Mouse (Mus musculus): ENCODE data around the gene Dclk1. TPM values are rescaled to one million over a fixed set of nuclear protein-coding genes. Genes with fewer than 3 reads are reported as not detected.
A peak's percentile ranks its signal among the peaks of the same experiment; 100 is the strongest.

The Dclk1 gene
- polyA plus RNA-seq, 2 experiments = 23.3 to 66.2 TPM

DNA sequence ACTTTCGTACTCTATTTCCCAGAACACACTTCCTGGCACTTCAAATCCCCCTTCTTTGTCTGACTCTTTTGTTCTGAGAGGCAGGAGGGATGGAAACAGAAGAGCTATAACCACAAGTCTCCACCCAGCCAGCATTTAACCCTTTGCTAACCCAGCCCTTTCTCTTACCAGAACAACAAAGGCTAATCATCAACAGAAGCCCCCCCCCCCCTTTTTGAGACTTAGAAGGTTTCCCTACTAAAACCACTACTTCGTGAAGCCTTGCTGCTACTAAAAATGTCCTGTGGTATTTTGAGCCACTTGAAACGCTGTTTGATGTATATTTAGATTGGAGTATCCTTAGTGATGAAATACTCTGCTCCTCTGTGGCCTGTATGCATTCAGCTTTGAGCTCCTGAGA, 177.2 kb downstream of the Dclk1 start:
- no peak overlapping the region for H3K4me3 ChIP-seq (replicated peaks; ENCODE audit: low read length)
- ATAC-seq (ENCODE audit: low FRiP score, low read depth) (no peak), DNase-seq (ENCODE audit: low spot score) (peak; percentile 59)
- no peak for TF ChIP-seq POLR2A (IDR thresholded peaks at IDR 0.05; ENCODE audit: borderline replicate concordance, extremely low read depth, insufficient read depth, insufficient read length)
- peaks cover 19% of the 10 kb centered on the region for H3K4me1 ChIP-seq (ENCODE audit: control insufficient read depth, insufficient read depth, low read length)
- no peaks in the 10 kb centered on the region for H3K9me3 ChIP-seq (ENCODE audit: control insufficient read depth, low read length)
- H3K9ac ChIP-seq (ENCODE audit: low read depth, low read length, severe bottlenecking) = no peak overlapping the region
- peak overlapping the region; percentile 50 for H3K27ac ChIP-seq (replicated peaks; ENCODE audit: low read depth, low read length)
- no peaks in the 10 kb centered on the region for H3K36me3 ChIP-seq (ENCODE audit: control insufficient read depth, insufficient read depth, low read length)
- WGBS = 23% methylated on average over 3 of the region's 3 CpGs
- no peaks in the 10 kb centered on the region for H3K27me3 ChIP-seq (ENCODE audit: control insufficient read depth, insufficient read depth, low read length)
- no peak overlapping the region for H3K4me2 ChIP-seq (replicated peaks; ENCODE audit: low read depth, low read length, severe bottlenecking)

DNA sequence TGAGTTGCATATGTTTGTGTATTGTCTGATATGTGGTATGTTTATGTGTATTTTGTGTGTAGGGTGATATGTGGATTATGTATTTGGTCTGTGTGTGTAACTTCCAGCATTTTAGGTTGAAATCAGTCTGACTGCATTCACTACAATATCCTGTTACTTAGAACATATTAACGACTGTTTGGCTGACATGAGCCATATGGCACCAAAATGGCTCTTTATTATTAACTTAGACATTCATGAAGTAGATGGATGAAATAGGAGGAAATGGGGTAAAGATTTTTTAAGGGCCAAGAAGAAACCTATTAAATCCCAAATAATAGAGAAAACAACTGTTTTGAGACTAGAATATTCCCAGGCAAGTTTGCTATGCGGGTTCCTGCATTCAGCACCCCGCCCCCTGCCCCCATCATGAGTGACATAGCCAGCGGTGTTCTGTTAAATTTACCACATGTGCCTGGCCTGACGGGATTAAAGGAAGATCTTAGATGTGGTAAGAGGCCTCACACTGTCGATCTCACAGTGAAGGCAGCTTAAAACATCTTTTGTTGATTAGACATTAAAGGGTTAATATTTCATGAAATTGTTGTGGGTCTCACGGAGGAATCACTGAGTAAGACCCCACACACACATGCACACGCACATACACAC, 178.4 kb downstream of the Dclk1 start:
- Histone ChIP-seq H3K4me3 (replicated peaks; ENCODE audit: low read length) (no peak overlapping the region), H3K9me3 (ENCODE audit: control insufficient read depth, low read length) (no peaks in the 10 kb centered on the region), H3K4me2 (replicated peaks; ENCODE audit: low read depth, low read length, severe bottlenecking) (no peak overlapping the region), H3K9ac (ENCODE audit: low read depth, low read length, severe bottlenecking) (no peak overlapping the region), H3K27me3 (ENCODE audit: control insufficient read depth, insufficient read depth, low read length) (no peaks in the 10 kb centered on the region), H3K4me1 (ENCODE audit: control insufficient read depth, insufficient read depth, low read length) (peaks cover 12% of the 10 kb centered on the region), H3K36me3 (ENCODE audit: control insufficient read depth, insufficient read depth, low read length) (no peaks in the 10 kb centered on the region), H3K27ac (replicated peaks; ENCODE audit: low read depth, low read length) (no peak overlapping the region)
- TF ChIP-seq POLR2A (IDR thresholded peaks at IDR 0.05; ENCODE audit: borderline replicate concordance, extremely low read depth, insufficient read depth, insufficient read length) = no peak
- WGBS = 24% methylated on average over 8 of the region's 8 CpGs
- ATAC-seq (ENCODE audit: low FRiP score, low read depth) (no peak), DNase-seq (ENCODE audit: low spot score) (no peak)

DNA sequence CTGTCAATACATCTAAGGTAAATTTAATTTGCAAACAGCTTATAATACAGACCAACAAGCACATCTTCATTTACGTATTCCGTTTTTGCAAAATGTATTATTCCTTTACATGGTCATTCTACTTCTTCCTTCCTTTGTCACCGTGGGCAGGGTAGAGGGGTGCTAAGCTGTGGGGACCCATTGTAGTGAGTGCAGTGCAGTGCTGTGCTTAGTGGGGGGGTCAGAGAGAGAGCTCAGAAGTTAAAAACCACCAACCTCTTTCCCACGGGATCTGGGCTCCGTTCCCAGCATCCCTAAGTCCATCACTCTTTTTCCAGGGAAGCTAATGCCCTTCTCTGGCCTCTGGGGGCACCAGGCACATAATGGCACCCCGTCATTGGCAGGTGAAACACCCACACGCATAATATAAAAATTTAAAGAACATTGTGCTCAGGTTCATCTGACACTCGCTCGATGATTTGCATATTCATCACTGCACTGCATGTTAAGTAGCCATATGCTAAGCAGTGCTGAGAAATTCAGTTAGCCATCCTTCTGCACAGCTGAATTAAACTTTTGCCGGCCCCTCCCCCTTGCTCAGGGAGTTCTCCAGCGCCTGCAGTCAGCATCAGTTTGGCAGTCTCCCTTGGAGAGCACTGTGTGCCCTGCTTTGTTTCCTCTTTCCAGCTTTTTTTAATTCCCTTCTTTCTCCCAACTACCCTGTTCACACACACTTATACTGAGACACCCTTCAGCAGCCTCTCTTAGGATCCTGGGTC, 181.7 kb downstream of the Dclk1 start:
- Histone ChIP-seq H3K4me2 (replicated peaks; ENCODE audit: low read depth, low read length, severe bottlenecking) (no peak overlapping the region), H3K9me3 (ENCODE audit: control insufficient read depth, low read length) (no peaks in the 10 kb centered on the region), H3K27me3 (ENCODE audit: control insufficient read depth, insufficient read depth, low read length) (no peaks in the 10 kb centered on the region), H3K36me3 (ENCODE audit: control insufficient read depth, insufficient read depth, low read length) (no peaks in the 10 kb centered on the region), H3K4me1 (ENCODE audit: control insufficient read depth, insufficient read depth, low read length) (peaks cover 5% of the 10 kb centered on the region), H3K27ac (replicated peaks; ENCODE audit: low read depth, low read length) (no peak overlapping the region), H3K4me3 (replicated peaks; ENCODE audit: low read length) (no peak overlapping the region), H3K9ac (ENCODE audit: low read depth, low read length, severe bottlenecking) (no peak overlapping the region)
- no peak for TF ChIP-seq POLR2A (IDR thresholded peaks at IDR 0.05; ENCODE audit: borderline replicate concordance, extremely low read depth, insufficient read depth, insufficient read length)
- DNase-seq (ENCODE audit: low spot score) = no peak
- 31% methylated on average over 11 of the region's 11 CpGs for WGBS
- ATAC-seq (ENCODE audit: low FRiP score, low read depth) = no peak

DNA sequence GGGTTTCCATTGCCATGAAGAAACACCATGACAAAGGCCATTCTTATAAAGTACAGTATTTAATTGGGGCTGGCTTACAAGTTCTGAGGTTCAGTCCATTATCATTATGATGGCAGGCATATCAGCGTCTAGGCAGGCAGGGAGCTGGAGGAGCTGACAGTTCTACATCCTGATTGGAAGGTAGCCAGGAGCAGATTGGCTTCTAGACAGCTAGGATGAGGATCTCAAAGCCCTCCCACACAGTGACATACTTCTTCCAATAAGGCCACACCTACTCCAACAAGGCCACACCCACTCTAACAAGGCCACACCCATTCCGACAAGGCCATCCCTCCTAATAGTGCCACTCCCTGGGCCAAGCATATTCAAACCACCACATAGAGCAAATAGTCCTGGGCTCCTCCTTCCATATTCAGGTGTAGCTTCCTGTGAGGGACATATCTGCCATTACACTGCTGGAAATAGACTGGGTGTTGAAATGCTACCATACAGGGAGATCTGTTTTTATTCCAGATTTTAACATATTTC, 187.9 kb downstream of the Dclk1 start:
- no peak overlapping the region for H3K27ac ChIP-seq (replicated peaks; ENCODE audit: low read depth, low read length)
- TF ChIP-seq POLR2A (IDR thresholded peaks at IDR 0.05; ENCODE audit: borderline replicate concordance, extremely low read depth, insufficient read depth, insufficient read length) = no peak
- no peaks in the 10 kb centered on the region for H3K36me3 ChIP-seq (ENCODE audit: control insufficient read depth, insufficient read depth, low read length)
- 97% methylated on average over 2 of the region's 2 CpGs for WGBS
- H3K4me2 ChIP-seq (replicated peaks; ENCODE audit: low read depth, low read length, severe bottlenecking) = no peak overlapping the region
- H3K9ac ChIP-seq (ENCODE audit: low read depth, low read length, severe bottlenecking) = no peak overlapping the region
- no peaks in the 10 kb centered on the region for H3K9me3 ChIP-seq (ENCODE audit: control insufficient read depth, low read length)
- ATAC-seq (ENCODE audit: low FRiP score, low read depth) (no peak), DNase-seq (ENCODE audit: low spot score) (no peak)
- H3K27me3 ChIP-seq (ENCODE audit: control insufficient read depth, insufficient read depth, low read length) = no peaks in the 10 kb centered on the region
- H3K4me3 ChIP-seq (replicated peaks; ENCODE audit: low read length) = no peak overlapping the region
- H3K4me1 ChIP-seq (ENCODE audit: control insufficient read depth, insufficient read depth, low read length) = no peaks in the 10 kb centered on the region; the same call in 1 of the 2 replicates

DNA sequence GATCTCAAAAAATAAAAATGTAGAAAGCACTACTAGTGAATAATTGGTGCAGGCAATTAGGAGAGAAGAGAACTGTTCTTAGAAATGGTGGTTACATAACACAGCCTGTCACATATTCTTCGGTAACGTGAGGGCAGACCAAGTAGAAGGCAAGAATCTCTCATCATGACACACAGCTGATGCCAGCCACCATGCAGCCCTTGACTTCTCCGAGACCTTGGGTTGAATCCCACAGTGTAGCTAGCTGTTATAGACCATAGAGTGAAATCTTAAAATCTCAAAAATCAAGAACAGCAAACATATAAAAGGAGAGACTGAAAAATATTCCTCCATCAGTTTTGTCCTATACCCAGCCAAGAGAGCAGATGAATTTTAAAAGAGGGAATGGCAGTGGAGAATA, 189.1 kb downstream of the Dclk1 start:
- DNase-seq (ENCODE audit: low spot score) (no peak), ATAC-seq (ENCODE audit: low FRiP score, low read depth) (no peak)
- Histone ChIP-seq H3K27me3 (ENCODE audit: control insufficient read depth, insufficient read depth, low read length) (no peaks in the 10 kb centered on the region), H3K27ac (replicated peaks; ENCODE audit: low read depth, low read length) (no peak overlapping the region), H3K4me1 (ENCODE audit: control insufficient read depth, insufficient read depth, low read length) (no peaks in the 10 kb centered on the region; the same call in 1 of the 2 replicates), H3K36me3 (ENCODE audit: control insufficient read depth, insufficient read depth, low read length) (no peaks in the 10 kb centered on the region), H3K4me2 (replicated peaks; ENCODE audit: low read depth, low read length, severe bottlenecking) (no peak overlapping the region), H3K9me3 (ENCODE audit: control insufficient read depth, low read length) (no peaks in the 10 kb centered on the region), H3K4me3 (replicated peaks; ENCODE audit: low read length) (no peak overlapping the region), H3K9ac (ENCODE audit: low read depth, low read length, severe bottlenecking) (no peak overlapping the region)
- no peak for TF ChIP-seq POLR2A (IDR thresholded peaks at IDR 0.05; ENCODE audit: borderline replicate concordance, extremely low read depth, insufficient read depth, insufficient read length)
- 88% methylated on average over 3 of the region's 3 CpGs for WGBS

All from limb, embryonic 14.5 days (tissue).